Mouse (Mus musculus) embryonic fibroblast, embryonic 13.5 days (primary cell): ENCODE results near the gene Rasa2. TPM values are rescaled to one million over a fixed set of nuclear protein-coding genes. Genes with fewer than 3 reads are reported as not detected.

Experiments
- H3K27ac ChIP-seq: 2 replicates; pipeline ENCODE4 v1.5.1; 2012; ENCODE audit warnings: low read length, control low read depth, inconsistent platforms; ENCODE audit not compliant: insufficient read depth
- H3K4me1 ChIP-seq: 2 replicates; pipeline ENCODE4 v1.6.1; 2011; ENCODE audit warnings: low read length; ENCODE audit not compliant: control insufficient read depth, insufficient read depth
- H3K4me3 ChIP-seq: 2 replicates; pipeline ENCODE4 v1.5.1; 2011; ENCODE audit warnings: mild to moderate bottlenecking, control low read depth, low read length; ENCODE audit not compliant: insufficient read depth
- CTCF ChIP-seq: IDR thresholded peaks from 2 replicates; pipeline ENCODE4 v1.5.1; 2011; ENCODE audit warnings: mild to moderate bottlenecking, control low read depth, low read length, moderate library complexity, borderline replicate concordance; ENCODE audit not compliant: insufficient read depth
- POLR2A ChIP-seq: IDR thresholded peaks from 2 replicates; pipeline ENCODE4 v1.6.1; 2011; ENCODE audit warnings: low read depth, mild to moderate bottlenecking, control low read depth, low read length, moderate library complexity
- polyA plus RNA-seq: library from polyadenylated mRNA; stranded (reverse); fragments of >200 nt; gene quantifications from 2 replicates; pipeline ENCODE4 v1.2.4, GENCODE M21; 2011; ENCODE audit warnings: low read depth; ENCODE audit not compliant: missing spikeins, insufficient read length

The Rasa2 gene
- polyA plus RNA-seq, 1 experiment = 23.1 TPM

GRCm38 (mm10) chr9:96589346-96589745 is 42.1 kb downstream of the Rasa2 start:
- H3K4me1 ChIP-seq = peaks cover 1% of the 10 kb centered on the region; the same call in 1 of the 2 replicates
- no peak for TF ChIP-seq CTCF
- no peak for TF ChIP-seq POLR2A
- H3K27ac ChIP-seq = no peak overlapping the region
- no peak overlapping the region for H3K4me3 ChIP-seq

GRCm38 (mm10) chr9:96583496-96583895 is 47.9 kb downstream of the Rasa2 start:
- no peak for TF ChIP-seq POLR2A
- no peak for TF ChIP-seq CTCF
- peaks cover 10% of the 10 kb centered on the region for H3K4me1 ChIP-seq
- H3K27ac ChIP-seq = peak overlapping the region; percentile 92
- no peak overlapping the region for H3K4me3 ChIP-seq

GRCm38 (mm10) chr9:96583076-96583475 is 48.3 kb downstream of the Rasa2 start:
- H3K4me3 ChIP-seq = no peak overlapping the region
- TF ChIP-seq CTCF (no peak), POLR2A (no peak)
- peak overlapping the region; percentile 92 for H3K27ac ChIP-seq
- H3K4me1 ChIP-seq = peaks cover 11% of the 10 kb centered on the region

- TF ChIP-seq CTCF (no peak), POLR2A (no peak)
- H3K27ac ChIP-seq = no peak overlapping the region
- H3K4me1 ChIP-seq = peaks cover 6% of the 10 kb centered on the region
- no peak overlapping the region for H3K4me3 ChIP-seq
Measured at GRCm38 (mm10) chr9:96578190-96578589, 53.2 kb downstream of the Rasa2 start.

- TF ChIP-seq CTCF = no peak
- TF ChIP-seq POLR2A = no peak
- Histone ChIP-seq H3K4me3 (no peak overlapping the region), H3K27ac (no peak overlapping the region), H3K4me1 (peaks cover 8% of the 10 kb centered on the region)
Measured at GRCm38 (mm10) chr9:96577674-96578073, 53.7 kb downstream of the Rasa2 start.

GRCm38 (mm10) chr9:96573252-96573651 is 58.2 kb downstream of the Rasa2 start:
- Histone ChIP-seq H3K27ac (no peak overlapping the region), H3K4me3 (no peak overlapping the region), H3K4me1 (peaks cover 8% of the 10 kb centered on the region)
- TF ChIP-seq CTCF (no peak), POLR2A (no peak)

GRCm38 (mm10) chr9:96572754-96573153 is 58.7 kb downstream of the Rasa2 start:
- TF ChIP-seq CTCF (no peak), POLR2A (no peak)
- H3K4me3 ChIP-seq = no peak overlapping the region
- H3K27ac ChIP-seq = no peak overlapping the region
- peaks cover 8% of the 10 kb centered on the region for H3K4me1 ChIP-seq

- peaks cover 3% of the 10 kb centered on the region; the same call in 1 of the 2 replicates for H3K4me1 ChIP-seq
- TF ChIP-seq CTCF (no peak), POLR2A (no peak)
- no peak overlapping the region for H3K27ac ChIP-seq
- no peak overlapping the region for H3K4me3 ChIP-seq
Measured at GRCm38 (mm10) chr9:96566470-96566996, 64.9 kb downstream of the Rasa2 start.

- no peak for TF ChIP-seq CTCF
- H3K4me3 ChIP-seq = no peak overlapping the region
- no peaks in the 10 kb centered on the region for H3K4me1 ChIP-seq
- no peak overlapping the region for H3K27ac ChIP-seq
Measured at GRCm38 (mm10) chr9:96563501-96563900, 67.9 kb downstream of the Rasa2 start.

GRCm38 (mm10) chr9:96559148-96559547 is 72.3 kb downstream of the Rasa2 start:
- TF ChIP-seq POLR2A (no peak), CTCF (no peak)
- Histone ChIP-seq H3K4me1 (no peaks in the 10 kb centered on the region), H3K27ac (no peak overlapping the region), H3K4me3 (no peak overlapping the region)

- Histone ChIP-seq H3K27ac (no peak overlapping the region), H3K4me3 (no peak overlapping the region), H3K4me1 (no peaks in the 10 kb centered on the region)
- TF ChIP-seq CTCF = no peak
- no peak for TF ChIP-seq POLR2A
Measured at GRCm38 (mm10) chr9:96558594-96558993, 72.8 kb downstream of the Rasa2 start.
